Mouse (Mus musculus) mature B cell (primary cell): ENCODE data around the gene F830045P16Rik.
"Not testable (repeated sequence)": the region's sequence is repeated elsewhere in the genome, so short reads cannot be mapped to it uniquely, and the experiment has no call there.

Experiments used
- in situ Hi-C: fragments of 300-500 bp; cut with MboI; formaldehyde crosslinking; loops from 2 replicates; pipeline ENCODE4 v1.14.3; 2019

F830045P16Rik gene

GRCm38 (mm10) chr2:129489496-129490285 lies 46.7 kb downstream of the F830045P16Rik start:
- in situ Hi-C loops, result no loop called here

- in situ Hi-C loops, result no loop called here
Measured at GRCm38 (mm10) chr2:129483150-129483549, 53.3 kb downstream of the F830045P16Rik start.

- in situ Hi-C loops, result no loop called here
Measured at GRCm38 (mm10) chr2:129471905-129472304, 64.5 kb downstream of the F830045P16Rik start.

GRCm38 (mm10) chr2:129470839-129471238 lies 65.6 kb downstream of the F830045P16Rik start:
- in situ Hi-C loops, result no loop called here

- in situ Hi-C loops, result not testable (repeated sequence)
Measured at GRCm38 (mm10) chr2:129438772-129439171, 97.6 kb downstream of the F830045P16Rik start.

- in situ Hi-C loops, result no loop called here
Measured at GRCm38 (mm10) chr2:129435154-129435553, 101.2 kb downstream of the F830045P16Rik start.

- in situ Hi-C loops, result no loop called here
Measured at GRCm38 (mm10) chr2:129423741-129424140, 112.7 kb downstream of the F830045P16Rik start.

GRCm38 (mm10) chr2:129420897-129421561 lies 115.4 kb downstream of the F830045P16Rik start:
- in situ Hi-C loops, result no loop called here

- in situ Hi-C loops, result no loop called here
Measured at GRCm38 (mm10) chr2:129419361-129419880, 117.0 kb downstream of the F830045P16Rik start.

- in situ Hi-C loops, result no loop called here
Measured at GRCm38 (mm10) chr2:129414593-129414992, 121.8 kb downstream of the F830045P16Rik start.

- in situ Hi-C loops, result no loop called here
Measured at GRCm38 (mm10) chr2:129413488-129413887, 122.9 kb downstream of the F830045P16Rik start.

- in situ Hi-C loops, result no loop called here
Measured at GRCm38 (mm10) chr2:129411651-129412050, 124.8 kb downstream of the F830045P16Rik start.

GRCm38 (mm10) chr2:129410344-129410743 lies 126.1 kb downstream of the F830045P16Rik start:
- in situ Hi-C loops, result no loop called here

- in situ Hi-C loops, result no loop called here
Measured at GRCm38 (mm10) chr2:129408476-129408875, 127.9 kb downstream of the F830045P16Rik start.
